Mouse (Mus musculus): Measurements from ENCODE around the gene Islr. TPM values are rescaled to one million over a fixed set of nuclear protein-coding genes. Genes with fewer than 3 reads are reported as not detected.
A peak's percentile ranks its signal among the peaks of the same experiment; 100 is the strongest.

Gene Islr
- total and polyA plus RNA-seq, 2 experiments from 2014 or later, result 27.4 to 45.8 TPM

- H3K4me2 ChIP-seq (ENCODE audit: low read depth), result peak overlapping the region; percentile 43
- peak overlapping the region; percentile 48 for H3K9ac ChIP-seq
- peak overlapping the region; percentile 96 for H3K27ac ChIP-seq (ENCODE audit: low read depth, low read length)
- H3K36me3 ChIP-seq (ENCODE audit: insufficient read depth), result no peaks in the 10 kb centered on the region
- H3K4me3 ChIP-seq (ENCODE audit: low read depth, low read length), result 0 out of 2 replicates have a peak overlapping the region, but pooled peaks have one; percentile 1
- peaks cover 46% of the 10 kb centered on the region for H3K4me1 ChIP-seq (ENCODE audit: insufficient read depth)
- peak; percentile 15; the same call in 1 of the 2 replicates for TF ChIP-seq CTCF (IDR thresholded peaks at IDR 0.05; ENCODE audit: low read depth)
- no peaks in the 10 kb centered on the region for H3K27me3 ChIP-seq (ENCODE audit: insufficient read depth, low read length)
- H3K9me3 ChIP-seq (ENCODE audit: low read length), result no peaks in the 10 kb centered on the region
- DNase-seq, result peak; percentile 58
- ATAC-seq, result peak; percentile 16; the same call in 1 of the 2 replicates
- WGBS, result 4% methylated on average over 22 of the region's 22 CpGs
These were observed 90.7 kb downstream of the Islr start for GRCm38 (mm10) chr9:58113279-58113884.

- Histone ChIP-seq H3K9ac (peak overlapping the region; percentile 48), H3K4me3 (ENCODE audit: low read depth, low read length) (no peak overlapping the region), H3K9me3 (ENCODE audit: low read length) (no peaks in the 10 kb centered on the region), H3K27ac (ENCODE audit: low read depth, low read length) (peak overlapping the region; percentile 96), H3K4me1 (ENCODE audit: insufficient read depth) (peaks cover 49% of the 10 kb centered on the region), H3K36me3 (ENCODE audit: insufficient read depth) (no peaks in the 10 kb centered on the region), H3K4me2 (ENCODE audit: low read depth) (peak overlapping the region; percentile 43), H3K27me3 (ENCODE audit: insufficient read depth, low read length) (no peaks in the 10 kb centered on the region)
- peak; percentile 75 for ATAC-seq
- DNase-seq, result peak; percentile 83
- 0% methylated on average over 6 of the region's 6 CpGs for WGBS
- no peak for TF ChIP-seq CTCF (IDR thresholded peaks at IDR 0.05; ENCODE audit: low read depth)
These were observed 91.2 kb downstream of the Islr start for GRCm38 (mm10) chr9:58112866-58113278.

- WGBS, result 5% methylated on average over 6 of the region's 6 CpGs
- peak; percentile 70 for DNase-seq
- Histone ChIP-seq H3K4me1 (ENCODE audit: insufficient read depth) (peaks cover 53% of the 10 kb centered on the region), H3K4me3 (ENCODE audit: low read depth, low read length) (no peak overlapping the region), H3K9me3 (ENCODE audit: low read length) (no peaks in the 10 kb centered on the region), H3K27ac (ENCODE audit: low read depth, low read length) (peak overlapping the region; percentile 96), H3K9ac (peak overlapping the region; percentile 48), H3K4me2 (ENCODE audit: low read depth) (0 out of 2 replicates have a peak overlapping the region, but pooled peaks have one; percentile 43), H3K27me3 (ENCODE audit: insufficient read depth, low read length) (no peaks in the 10 kb centered on the region), H3K36me3 (ENCODE audit: insufficient read depth) (no peaks in the 10 kb centered on the region)
- no peak for TF ChIP-seq CTCF (IDR thresholded peaks at IDR 0.05; ENCODE audit: low read depth)
- ATAC-seq, result peak; percentile 82
These were observed 91.8 kb downstream of the Islr start for GRCm38 (mm10) chr9:58112321-58112751.

- Histone ChIP-seq H3K36me3 (ENCODE audit: insufficient read depth) (no peaks in the 10 kb centered on the region), H3K27me3 (ENCODE audit: insufficient read depth, low read length) (no peaks in the 10 kb centered on the region), H3K9ac (no peak overlapping the region), H3K4me2 (ENCODE audit: low read depth) (no peak overlapping the region), H3K27ac (ENCODE audit: low read depth, low read length) (peak overlapping the region; percentile 96), H3K9me3 (ENCODE audit: low read length) (no peaks in the 10 kb centered on the region), H3K4me3 (ENCODE audit: low read depth, low read length) (no peak overlapping the region), H3K4me1 (ENCODE audit: insufficient read depth) (peaks cover 53% of the 10 kb centered on the region)
- peak; percentile 19 for ATAC-seq
- WGBS, result 20% methylated on average over 6 of the region's 6 CpGs
- TF ChIP-seq CTCF (IDR thresholded peaks at IDR 0.05; ENCODE audit: low read depth), result no peak
- peak; percentile 75 for DNase-seq
These were observed 92.7 kb downstream of the Islr start for GRCm38 (mm10) chr9:58111431-58111830.

GRCm38 (mm10) chr9:58110787-58111186, 93.3 kb downstream of the Islr start:
- no peak overlapping the region for H3K9ac ChIP-seq

GRCm38 (mm10) chr9:58107494-58107893, 96.6 kb downstream of the Islr start:
- no peaks in the 10 kb centered on the region for H3K9me3 ChIP-seq (ENCODE audit: low read length)
- H3K4me3 ChIP-seq (ENCODE audit: low read depth, low read length), result no peak overlapping the region
- H3K36me3 ChIP-seq (ENCODE audit: insufficient read depth), result no peaks in the 10 kb centered on the region
- ATAC-seq (no peak), DNase-seq (no peak)
- H3K27ac ChIP-seq (ENCODE audit: low read depth, low read length), result 0 out of 2 replicates have a peak overlapping the region, but pooled peaks have one; percentile 15
- no peak for TF ChIP-seq CTCF (IDR thresholded peaks at IDR 0.05; ENCODE audit: low read depth)
- no peaks in the 10 kb centered on the region for H3K27me3 ChIP-seq (ENCODE audit: insufficient read depth, low read length)
- no peak overlapping the region for H3K9ac ChIP-seq
- peaks cover 26% of the 10 kb centered on the region for H3K4me1 ChIP-seq (ENCODE audit: insufficient read depth)
- 48% methylated on average over 5 of the region's 5 CpGs for WGBS
- H3K4me2 ChIP-seq (ENCODE audit: low read depth), result no peak overlapping the region

More at GRCm38 (mm10) chr9:58110787-58111186, 93.3 kb downstream of the Islr start:
- H3K4me3 ChIP-seq (ENCODE audit: low read depth, low read length), result no peak overlapping the region
- DNase-seq (peak; percentile 57), ATAC-seq (peak; percentile 11; the same call in 1 of the 2 replicates)
- H3K36me3 ChIP-seq (ENCODE audit: insufficient read depth), result no peaks in the 10 kb centered on the region
- H3K27me3 ChIP-seq (ENCODE audit: insufficient read depth, low read length), result no peaks in the 10 kb centered on the region
- H3K9me3 ChIP-seq (ENCODE audit: low read length), result no peaks in the 10 kb centered on the region
- H3K4me2 ChIP-seq (ENCODE audit: low read depth), result no peak overlapping the region
- 45% methylated on average over 5 of the region's 5 CpGs for WGBS
- TF ChIP-seq CTCF (IDR thresholded peaks at IDR 0.05; ENCODE audit: low read depth), result no peak
- peaks cover 50% of the 10 kb centered on the region for H3K4me1 ChIP-seq (ENCODE audit: insufficient read depth)
- peak overlapping the region; percentile 96 for H3K27ac ChIP-seq (ENCODE audit: low read depth, low read length)

Small RNAs within 50 kb of the gene (microRNA-seq; reads per million reads assigned to microRNA genes)
- gene Mir6385, result 0 reads per million in 2 experiments

Other genes with a start within 250 kb of the Islr start
- 0.29 and 1.2 TPM in 2 replicates for gene Cyp11a1, start 197.9 kb downstream of the Islr start, total RNA-seq (2014; rRNA removed)
- gene Cyp11a1, start 197.9 kb downstream of the Islr start, polyA plus RNA-seq (2015; fragmentation: Nextera tagmentation; extraction: Ambion mirVana), result 0.77 and 0.88 TPM in 2 replicates
- 13.9 and 16.2 TPM in 2 replicates for gene Stra6, start 140.5 kb downstream of the Islr start, total RNA-seq (2014; rRNA removed)
- 9.6 and 11.0 TPM in 2 replicates for gene Stra6, start 140.5 kb downstream of the Islr start, polyA plus RNA-seq (2015; fragmentation: Nextera tagmentation; extraction: Ambion mirVana)
- 0.38 and 3.0 TPM in 2 replicates for gene Ccdc33, start 85.5 kb downstream of the Islr start, total RNA-seq (2014; rRNA removed)
- 1.1 and 1.5 TPM in 2 replicates for gene Ccdc33, start 85.5 kb downstream of the Islr start, polyA plus RNA-seq (2015; fragmentation: Nextera tagmentation; extraction: Ambion mirVana)
- gene Islr2, start within 50 bp of the Islr start, total RNA-seq (2014; rRNA removed), result 612 and 779 TPM in 2 replicates
- 54.0 and 58.3 TPM in 2 replicates for gene Islr2, start within 50 bp of the Islr start, polyA plus RNA-seq (2015; fragmentation: Nextera tagmentation; extraction: Ambion mirVana)
- 3.4 and 4.8 TPM in 2 replicates for gene Pml, start 45.5 kb upstream of the Islr start, total RNA-seq (2014; rRNA removed)
- 2.6 and 3.7 TPM in 2 replicates for gene Pml, start 45.5 kb upstream of the Islr start, polyA plus RNA-seq (2015; fragmentation: Nextera tagmentation; extraction: Ambion mirVana)
- gene Stoml1, start 48.9 kb upstream of the Islr start, total RNA-seq (2014; rRNA removed), result 148 and 149 TPM in 2 replicates
- gene Stoml1, start 48.9 kb upstream of the Islr start, polyA plus RNA-seq (2015; fragmentation: Nextera tagmentation; extraction: Ambion mirVana), result 142 and 144 TPM in 2 replicates
- gene Loxl1, start 108.9 kb upstream of the Islr start, total RNA-seq (2014; rRNA removed), result 6.0 and 9.4 TPM in 2 replicates
- gene Loxl1, start 108.9 kb upstream of the Islr start, polyA plus RNA-seq (2015; fragmentation: Nextera tagmentation; extraction: Ambion mirVana), result 8.0 and 9.6 TPM in 2 replicates
- not detected in 2 replicates for gene Tbc1d21, start 166.1 kb upstream of the Islr start, total RNA-seq (2014; rRNA removed)
- not detected in 2 replicates for gene Tbc1d21, start 166.1 kb upstream of the Islr start, polyA plus RNA-seq (2015; fragmentation: Nextera tagmentation; extraction: Ambion mirVana)

Data from forebrain, postnatal 0 days (tissue).